Mouse (Mus musculus) spleen, postnatal 36 days (tissue): ENCODE data around the gene Sfta2.
A peak's percentile ranks its signal among the peaks of the same experiment; 100 is the strongest.

Experiments used
- DNase-seq, 2 experiments: peaks; one replicate each; pipeline ENCODE4 v3.0.0; 2022; ENCODE audit warnings: low spot score in 2 of 2, mixed read lengths in 1 of 2

Gene Sfta2

GRCm38 (mm10) chr17:35673416-35674035 is 72.2 kb downstream of the Sfta2 start, which contains the start of gene Gtf2h4:
Gene Gtf2h4 (minus strand): TSS chr17:35673739.
- DNase-seq, result peak; percentile 88 to 93

- DNase-seq, result no peak
Observed at GRCm38 (mm10) chr17:35680591-35680990, 79.2 kb downstream of the Sfta2 start.

GRCm38 (mm10) chr17:35681986-35682385 is 80.6 kb downstream of the Sfta2 start:
- DNase-seq, result no peak

GRCm38 (mm10) chr17:35685061-35685460 is 83.7 kb downstream of the Sfta2 start:
- no peak for DNase-seq

GRCm38 (mm10) chr17:35688347-35689175 is 87.2 kb downstream of the Sfta2 start:
- no peak for DNase-seq

- DNase-seq, result no peak
Observed at GRCm38 (mm10) chr17:35689936-35690645, 88.7 kb downstream of the Sfta2 start.

GRCm38 (mm10) chr17:35691811-35692210 is 90.5 kb downstream of the Sfta2 start:
- DNase-seq, result no peak

- DNase-seq, result no peak
Observed at GRCm38 (mm10) chr17:35692368-35692767, 91.0 kb downstream of the Sfta2 start.

GRCm38 (mm10) chr17:35693906-35694305 is 92.6 kb downstream of the Sfta2 start:
- no peak for DNase-seq

GRCm38 (mm10) chr17:35695289-35695688 is 93.9 kb downstream of the Sfta2 start:
- peak in 1 of 2 experiments; percentile 20 for DNase-seq

GRCm38 (mm10) chr17:35696691-35697090 is 95.3 kb downstream of the Sfta2 start:
- no peak for DNase-seq

GRCm38 (mm10) chr17:35697429-35697758 is 96.0 kb downstream of the Sfta2 start:
- DNase-seq, result no peak

GRCm38 (mm10) chr17:35697759-35698500 is 96.6 kb downstream of the Sfta2 start:
- no peak for DNase-seq

- no peak for DNase-seq
Observed at GRCm38 (mm10) chr17:35698501-35698883, 97.1 kb downstream of the Sfta2 start.

GRCm38 (mm10) chr17:35699919-35700318 is 98.6 kb downstream of the Sfta2 start:
- no peak for DNase-seq
